Mouse (Mus musculus): ENCODE results near the gene Fgfr2.

- no peak for TF ChIP-seq POLR2A (IDR thresholded peaks at IDR 0.05; ENCODE audit: borderline replicate concordance, extremely low read depth, low read depth, low read length)
- no peak for TF ChIP-seq CTCF (IDR thresholded peaks at IDR 0.05; ENCODE audit: insufficient read depth, low read length)
Observed at GRCm38 (mm10) chr7:131434276-131434675, 1688.9 kb downstream of the Fgfr2 start.
